ENCODE assay signal across 8 mouse cellular contexts in the genomic region with DNA sequence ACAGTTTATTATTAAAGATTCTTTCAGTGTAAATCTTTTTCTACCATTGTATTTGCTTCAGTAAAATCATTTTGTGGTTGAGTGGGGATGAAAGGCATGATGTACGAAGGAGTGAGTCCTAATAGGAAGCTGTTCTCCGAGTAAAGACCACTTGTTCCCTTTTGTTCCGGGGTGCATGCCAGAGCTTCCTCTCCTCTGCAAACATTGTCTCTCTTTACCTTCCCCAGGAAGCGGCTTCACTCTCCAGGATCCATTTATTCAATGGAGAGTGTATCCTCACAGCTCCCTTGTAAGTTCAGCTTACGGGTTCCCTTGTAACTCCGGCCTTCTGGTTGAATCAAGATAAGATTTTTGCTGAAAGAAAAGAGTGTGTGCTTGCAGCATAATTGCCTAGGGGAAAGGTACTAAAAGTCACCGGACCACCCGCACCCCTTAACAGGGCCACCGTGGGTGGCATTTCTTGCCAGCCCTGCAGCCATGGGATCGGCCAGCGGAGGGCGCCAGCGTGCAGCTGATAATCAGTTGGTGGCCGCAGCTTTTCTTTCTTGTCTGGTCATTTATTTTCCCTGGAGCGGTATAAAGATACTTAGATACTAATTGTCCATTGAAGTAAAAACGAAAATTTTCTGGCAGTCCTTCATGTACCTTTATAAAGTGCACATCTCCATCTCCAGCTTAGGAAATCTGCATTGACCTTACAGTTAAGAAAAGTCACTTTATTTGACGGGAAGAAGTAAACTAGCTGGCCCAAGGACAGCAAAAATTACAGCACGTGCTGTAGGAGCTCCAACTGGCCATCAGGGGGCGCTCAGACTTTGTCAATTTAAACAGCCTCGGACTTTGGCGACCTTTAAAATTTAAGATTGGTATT. TPM values are rescaled to one million over a fixed set of nuclear protein-coding genes. Genes with fewer than 3 reads are reported as not detected.
A peak's percentile ranks its signal among the peaks of the same experiment; 100 is the strongest.
DNase-seq lines count a peak whose midpoint lies in the region; ATAC-seq lines count a peak whose summit lies in the region.

No protein-coding gene starts in this region.

- ATAC-seq in hindbrain, embryonic 15.5 days (ENCODE audit: low FRiP score, low read depth) = peak; percentile 88

- under 1% methylated on average over 21 of the region's 21 CpGs for WGBS in hindbrain, embryonic 15.5 days

- peak overlapping the region; percentile 47 for H3K9ac ChIP-seq in hindbrain, embryonic 15.5 days

- peak; percentile 59 for DNase-seq in T-cell, adult 2 months (ENCODE audit: low spot score)
- DNase-seq in cerebellum, postnatal 36 days = peak; percentile 82 to 86
- peak; percentile 74 for DNase-seq in gastrocnemius, adult 18-20 months (ENCODE audit: low spot score)
- peak; percentile 88 for DNase-seq in layer of hippocampus, postnatal 36 days
- DNase-seq in lung, postnatal 25 days (ENCODE audit: low spot score) = peak; percentile 77
- peak; percentile 96 for DNase-seq in retina, embryonic 14.5 days (ENCODE audit: low spot score)
- peak; percentile 58 to 68 for DNase-seq in thymus, postnatal 36 days

- peaks cover 10% of the 10 kb centered on the region for H3K4me1 ChIP-seq in hindbrain, embryonic 15.5 days (replicated peaks)

- H3K4me2 ChIP-seq in hindbrain, embryonic 15.5 days = peak overlapping the region; percentile 74

- no peaks in the 10 kb centered on the region for H3K36me3 ChIP-seq in hindbrain, embryonic 15.5 days

- no peaks in the 10 kb centered on the region for H3K9me3 ChIP-seq in hindbrain, embryonic 15.5 days

- H3K27me3 ChIP-seq in hindbrain, embryonic 15.5 days = peaks cover 12% of the 10 kb centered on the region

- H3K27ac ChIP-seq in hindbrain, embryonic 15.5 days (replicated peaks) = peak overlapping the region; percentile 88

- peak overlapping the region; percentile 36 for H3K4me3 ChIP-seq in hindbrain, embryonic 15.5 days

RNA-seq across cellular contexts. Expression of a gene that starts 53.6 kb away (rescaled TPM):
- 10 to 100 TPM; 11.8 to 12.5 TPM for total RNA-seq in gastrocnemius, adult 18-20 months (2021)
- polyA plus RNA-seq in hindbrain, embryonic 15.5 days (2015; fragmentation: Nextera tagmentation; extraction: Ambion mirVana) = 62.4 and 65.1 TPM in 2 replicates
- total RNA-seq in layer of hippocampus, postnatal 36 days (2021) = 10 to 100 TPM; 44.3 to 47.2 TPM

Comparison
In these comparisons a context has a peak if more than half of its experiments do, and no peak if none do; other contexts are left out.
1. Peak in every context shown above with its lines: DNase-seq, ATAC-seq, H3K4me3 ChIP-seq and H3K27ac ChIP-seq.